Mouse (Mus musculus): Measurements from ENCODE around the gene Lgi1. TPM values are rescaled to one million over a fixed set of nuclear protein-coding genes. Genes with fewer than 3 reads are reported as not detected.

Lgi1 gene
- polyA plus RNA-seq, 1 experiment: not detected

DNA sequence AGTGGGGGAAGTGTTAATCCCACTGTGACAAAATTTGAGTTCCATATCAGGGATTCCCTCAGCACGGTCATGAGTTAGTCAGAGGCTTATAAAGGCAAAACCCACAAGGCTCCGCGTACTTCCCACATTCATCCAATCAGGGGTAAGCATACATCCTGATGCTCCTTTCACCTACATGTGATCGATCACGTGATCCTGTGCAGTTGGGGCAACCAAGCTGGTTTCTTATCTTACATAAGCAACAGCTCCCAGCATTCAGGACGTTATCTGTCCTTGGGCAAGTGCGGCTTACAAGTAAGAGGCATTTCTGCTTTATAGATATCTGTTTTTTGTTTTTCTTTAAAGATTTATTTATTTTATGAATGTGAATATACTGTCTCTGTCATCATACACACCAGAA, 63.7 kb downstream of the Lgi1 start:
- TF ChIP-seq TAL1 (IDR thresholded peaks at IDR 0.05; ENCODE audit: low read length) (no peak), GATA1 (IDR thresholded peaks at IDR 0.05; ENCODE audit: low read length) (no peak)
- H3K4me3 ChIP-seq (replicated peaks): no peak overlapping the region
- peaks cover 2% of the 10 kb centered on the region; the same call in 1 of the 2 replicates for H3K9me3 ChIP-seq (ENCODE audit: control insufficient read depth, low read length)
- H3K27me3 ChIP-seq (ENCODE audit: control insufficient read depth): no peaks in the 10 kb centered on the region
- no peaks in the 10 kb centered on the region for H3K36me3 ChIP-seq (ENCODE audit: control insufficient read depth)
- no peaks in the 10 kb centered on the region for H3K4me1 ChIP-seq (ENCODE audit: control insufficient read depth)

DNA sequence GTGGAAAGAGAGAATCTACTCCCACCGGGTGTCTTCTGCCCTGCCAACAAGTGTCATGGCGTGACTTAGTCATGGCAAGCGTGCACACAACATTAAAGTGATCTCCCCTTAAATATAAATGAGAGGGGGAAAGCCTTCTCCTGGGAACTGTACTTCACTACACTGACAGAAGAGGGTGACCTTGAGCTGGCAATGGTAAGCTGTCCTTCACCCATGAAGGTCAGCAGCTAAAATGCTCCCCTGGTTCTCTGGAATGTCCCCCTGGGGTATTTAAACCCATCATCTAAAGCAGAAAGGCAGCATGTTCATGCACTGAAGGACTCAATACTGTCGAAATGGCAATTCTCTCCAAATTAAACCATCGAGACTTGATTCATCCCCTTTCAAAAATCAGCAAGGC, 64.9 kb downstream of the Lgi1 start:
- Histone ChIP-seq H3K4me3 (replicated peaks) (no peak overlapping the region), H3K36me3 (ENCODE audit: control insufficient read depth) (no peaks in the 10 kb centered on the region), H3K9me3 (ENCODE audit: control insufficient read depth, low read length) (peaks cover 2% of the 10 kb centered on the region; the same call in 1 of the 2 replicates), H3K27me3 (ENCODE audit: control insufficient read depth) (no peaks in the 10 kb centered on the region), H3K4me1 (ENCODE audit: control insufficient read depth) (no peaks in the 10 kb centered on the region)
- no peak for TF ChIP-seq GATA1 (IDR thresholded peaks at IDR 0.05; ENCODE audit: low read length)
- no peak for TF ChIP-seq TAL1 (IDR thresholded peaks at IDR 0.05; ENCODE audit: low read length)

DNA sequence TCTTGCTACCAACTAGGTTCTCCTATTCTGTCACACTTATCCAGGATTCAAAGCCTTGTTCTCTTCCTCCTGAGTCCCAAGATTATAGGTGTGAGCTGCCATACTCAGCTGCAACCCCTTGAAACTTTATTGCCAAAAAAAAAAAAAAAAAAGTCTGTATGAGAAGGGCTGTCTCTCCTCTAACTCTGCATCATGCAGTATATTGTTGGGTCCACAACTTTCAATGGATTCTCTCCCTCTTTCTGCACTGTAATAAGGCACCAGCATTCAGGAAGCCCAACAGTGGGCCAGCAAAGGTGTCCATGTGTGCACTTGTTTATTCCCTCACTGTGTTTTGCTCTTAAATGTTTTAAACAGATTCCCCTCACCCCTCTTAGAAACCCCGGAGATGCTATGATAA, 66.7 kb downstream of the Lgi1 start:
- Histone ChIP-seq H3K4me3 (replicated peaks) (no peak overlapping the region), H3K27me3 (ENCODE audit: control insufficient read depth) (no peaks in the 10 kb centered on the region), H3K9me3 (ENCODE audit: control insufficient read depth, low read length) (peaks cover 2% of the 10 kb centered on the region; the same call in 1 of the 2 replicates), H3K4me1 (ENCODE audit: control insufficient read depth) (no peaks in the 10 kb centered on the region), H3K36me3 (ENCODE audit: control insufficient read depth) (no peaks in the 10 kb centered on the region)
- TF ChIP-seq GATA1 (IDR thresholded peaks at IDR 0.05; ENCODE audit: low read length) (no peak), TAL1 (IDR thresholded peaks at IDR 0.05; ENCODE audit: low read length) (no peak)

DNA sequence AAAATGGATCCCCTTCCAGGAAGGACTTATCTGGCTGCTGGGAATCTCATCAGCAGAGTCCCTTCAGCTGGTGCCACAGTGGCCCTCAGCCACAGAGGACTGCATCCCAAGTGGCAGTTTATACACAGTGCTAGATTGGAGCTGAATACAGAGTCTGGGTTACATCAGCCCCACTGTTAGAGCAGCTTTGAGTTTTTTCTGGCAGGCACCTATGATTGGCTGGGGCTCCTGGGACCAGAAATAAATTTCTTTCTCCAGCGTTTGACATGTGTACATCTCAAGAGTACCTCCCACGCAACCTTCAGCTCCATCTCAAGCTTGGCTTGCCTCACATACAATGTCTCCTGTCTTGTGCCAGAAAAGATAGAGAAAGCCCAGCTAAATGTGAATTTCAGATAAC, 67.9 kb downstream of the Lgi1 start:
- TF ChIP-seq TAL1 (IDR thresholded peaks at IDR 0.05; ENCODE audit: low read length) (no peak), GATA1 (IDR thresholded peaks at IDR 0.05; ENCODE audit: low read length) (no peak)
- H3K4me1 ChIP-seq (ENCODE audit: control insufficient read depth): no peaks in the 10 kb centered on the region
- H3K27me3 ChIP-seq (ENCODE audit: control insufficient read depth): no peaks in the 10 kb centered on the region
- H3K36me3 ChIP-seq (ENCODE audit: control insufficient read depth): no peaks in the 10 kb centered on the region
- H3K4me3 ChIP-seq (replicated peaks): no peak overlapping the region
- no peaks in the 10 kb centered on the region for H3K9me3 ChIP-seq (ENCODE audit: control insufficient read depth, low read length)

DNA sequence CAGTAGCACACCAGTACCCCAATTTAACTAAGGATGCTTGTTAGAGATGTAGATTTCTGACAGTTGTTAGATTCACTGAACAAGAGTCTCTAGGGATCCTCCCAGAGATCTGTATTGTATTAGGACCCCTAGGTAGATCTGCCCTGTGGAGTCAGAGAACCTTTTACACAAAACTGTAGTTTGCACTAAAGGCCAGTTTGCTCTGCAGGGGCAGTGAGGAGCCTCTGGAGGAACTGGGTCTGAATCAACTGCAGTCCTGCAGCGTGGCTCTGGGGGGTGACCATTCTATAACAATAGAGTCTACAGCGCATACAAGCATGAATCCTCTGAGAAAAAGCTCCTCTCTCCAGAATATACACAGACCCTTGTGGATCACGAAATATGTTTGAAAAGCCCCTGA, 68.5 kb downstream of the Lgi1 start:
- TF ChIP-seq GATA1 (IDR thresholded peaks at IDR 0.05; ENCODE audit: low read length) (no peak), TAL1 (IDR thresholded peaks at IDR 0.05; ENCODE audit: low read length) (no peak)
- no peaks in the 10 kb centered on the region for H3K27me3 ChIP-seq (ENCODE audit: control insufficient read depth)
- no peaks in the 10 kb centered on the region for H3K36me3 ChIP-seq (ENCODE audit: control insufficient read depth)
- H3K9me3 ChIP-seq (ENCODE audit: control insufficient read depth, low read length): no peaks in the 10 kb centered on the region
- no peaks in the 10 kb centered on the region for H3K4me1 ChIP-seq (ENCODE audit: control insufficient read depth)
- no peak overlapping the region for H3K4me3 ChIP-seq (replicated peaks)

DNA sequence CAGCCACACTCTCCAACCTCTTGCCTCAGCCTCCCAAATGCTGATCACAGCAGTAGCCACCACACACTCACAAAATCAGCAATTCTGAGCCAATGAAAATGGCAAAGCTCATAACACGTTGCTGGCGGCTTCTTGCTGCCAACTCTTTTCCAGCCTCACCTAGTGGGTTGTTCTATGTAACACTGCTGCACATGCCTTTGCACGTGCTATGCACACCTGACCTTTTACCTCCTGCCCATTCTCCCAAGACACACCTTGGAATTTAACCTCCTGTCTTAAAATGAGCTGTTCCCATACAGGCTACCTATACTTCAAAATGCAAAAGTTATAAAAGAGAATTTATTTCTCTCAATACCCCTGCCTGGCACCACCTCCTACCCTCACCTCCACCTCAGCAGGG, 72.2 kb downstream of the Lgi1 start:
- Histone ChIP-seq H3K4me1 (ENCODE audit: control insufficient read depth) (no peaks in the 10 kb centered on the region), H3K36me3 (ENCODE audit: control insufficient read depth) (no peaks in the 10 kb centered on the region), H3K9me3 (ENCODE audit: control insufficient read depth, low read length) (no peaks in the 10 kb centered on the region), H3K4me3 (replicated peaks) (no peak overlapping the region), H3K27me3 (ENCODE audit: control insufficient read depth) (no peaks in the 10 kb centered on the region)
- no peak for TF ChIP-seq GATA1 (IDR thresholded peaks at IDR 0.05; ENCODE audit: low read length)
- no peak for TF ChIP-seq TAL1 (IDR thresholded peaks at IDR 0.05; ENCODE audit: low read length)

DNA sequence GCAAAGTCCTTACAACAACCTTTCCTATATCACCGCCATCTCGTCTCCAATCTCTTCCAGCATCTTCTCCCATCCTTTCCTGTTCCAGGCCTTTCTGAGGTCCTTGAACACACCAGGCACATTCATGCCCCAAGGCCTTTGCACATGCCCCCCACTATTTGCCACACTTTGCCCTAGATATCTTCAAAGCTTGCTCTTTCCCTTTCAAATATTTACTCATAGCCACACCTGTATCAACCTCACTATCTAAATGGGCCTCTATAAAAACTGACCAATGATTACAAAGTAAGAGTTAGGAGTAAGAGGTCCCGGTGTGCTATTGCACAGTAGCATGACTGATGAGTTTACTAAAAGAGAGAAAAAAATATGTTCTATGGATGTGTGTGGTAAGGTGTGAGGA, 73.0 kb downstream of the Lgi1 start:
- Histone ChIP-seq H3K4me3 (replicated peaks) (no peak overlapping the region), H3K9me3 (ENCODE audit: control insufficient read depth, low read length) (no peaks in the 10 kb centered on the region), H3K4me1 (ENCODE audit: control insufficient read depth) (no peaks in the 10 kb centered on the region), H3K27me3 (ENCODE audit: control insufficient read depth) (no peaks in the 10 kb centered on the region), H3K36me3 (ENCODE audit: control insufficient read depth) (no peaks in the 10 kb centered on the region)
- TF ChIP-seq GATA1 (IDR thresholded peaks at IDR 0.05; ENCODE audit: low read length) (no peak), TAL1 (IDR thresholded peaks at IDR 0.05; ENCODE audit: low read length) (no peak)

DNA sequence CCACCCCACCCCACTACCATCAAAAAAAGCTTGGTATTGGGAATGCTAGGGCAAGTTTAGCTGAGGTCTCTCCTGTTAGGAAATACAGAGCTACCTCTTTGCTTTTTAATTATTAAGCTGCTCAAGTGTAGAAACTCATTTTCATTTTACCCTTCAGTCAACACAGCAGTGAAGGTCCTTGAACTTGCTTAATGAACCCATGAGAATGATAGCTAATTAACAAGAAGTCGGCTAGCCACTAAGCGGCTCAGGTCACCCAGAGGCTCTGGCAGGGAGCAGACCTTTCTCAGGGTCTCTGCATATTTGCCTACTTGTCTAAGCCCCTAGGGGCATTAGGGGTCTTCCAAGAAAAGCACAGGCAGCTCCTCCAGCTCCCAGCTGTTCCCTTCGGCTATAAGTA, 75.4 kb downstream of the Lgi1 start:
- TF ChIP-seq GATA1 (IDR thresholded peaks at IDR 0.05; ENCODE audit: low read length): no peak
- no peak for TF ChIP-seq TAL1 (IDR thresholded peaks at IDR 0.05; ENCODE audit: low read length)
- Histone ChIP-seq H3K4me1 (ENCODE audit: control insufficient read depth) (no peaks in the 10 kb centered on the region), H3K4me3 (replicated peaks) (no peak overlapping the region), H3K27me3 (ENCODE audit: control insufficient read depth) (no peaks in the 10 kb centered on the region), H3K9me3 (ENCODE audit: control insufficient read depth, low read length) (no peaks in the 10 kb centered on the region), H3K36me3 (ENCODE audit: control insufficient read depth) (no peaks in the 10 kb centered on the region)

DNA sequence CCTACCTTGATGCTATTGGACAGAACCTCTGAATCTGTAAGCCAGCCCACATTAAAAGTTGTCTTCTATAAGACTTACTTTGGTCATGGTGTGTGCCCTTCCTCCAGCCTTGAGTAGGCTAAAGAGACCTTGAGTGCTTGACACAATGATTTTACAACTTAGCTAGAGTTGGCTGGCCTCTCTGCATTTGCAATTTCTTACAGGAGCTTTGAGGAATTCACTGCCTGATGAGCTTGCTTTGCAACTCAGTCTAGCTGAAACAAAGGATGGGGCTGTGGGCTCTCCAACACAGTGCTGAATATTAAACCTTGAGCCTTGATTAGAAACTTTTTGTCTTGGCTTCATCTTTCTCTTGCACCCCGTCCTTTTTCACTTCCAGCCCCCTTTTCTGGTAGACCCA, 78.9 kb downstream of the Lgi1 start:
- Histone ChIP-seq H3K27me3 (ENCODE audit: control insufficient read depth) (no peaks in the 10 kb centered on the region), H3K4me1 (ENCODE audit: control insufficient read depth) (no peaks in the 10 kb centered on the region)
- TF ChIP-seq GATA1 (IDR thresholded peaks at IDR 0.05; ENCODE audit: low read length) (no peak), TAL1 (IDR thresholded peaks at IDR 0.05; ENCODE audit: low read length) (no peak)

DNA sequence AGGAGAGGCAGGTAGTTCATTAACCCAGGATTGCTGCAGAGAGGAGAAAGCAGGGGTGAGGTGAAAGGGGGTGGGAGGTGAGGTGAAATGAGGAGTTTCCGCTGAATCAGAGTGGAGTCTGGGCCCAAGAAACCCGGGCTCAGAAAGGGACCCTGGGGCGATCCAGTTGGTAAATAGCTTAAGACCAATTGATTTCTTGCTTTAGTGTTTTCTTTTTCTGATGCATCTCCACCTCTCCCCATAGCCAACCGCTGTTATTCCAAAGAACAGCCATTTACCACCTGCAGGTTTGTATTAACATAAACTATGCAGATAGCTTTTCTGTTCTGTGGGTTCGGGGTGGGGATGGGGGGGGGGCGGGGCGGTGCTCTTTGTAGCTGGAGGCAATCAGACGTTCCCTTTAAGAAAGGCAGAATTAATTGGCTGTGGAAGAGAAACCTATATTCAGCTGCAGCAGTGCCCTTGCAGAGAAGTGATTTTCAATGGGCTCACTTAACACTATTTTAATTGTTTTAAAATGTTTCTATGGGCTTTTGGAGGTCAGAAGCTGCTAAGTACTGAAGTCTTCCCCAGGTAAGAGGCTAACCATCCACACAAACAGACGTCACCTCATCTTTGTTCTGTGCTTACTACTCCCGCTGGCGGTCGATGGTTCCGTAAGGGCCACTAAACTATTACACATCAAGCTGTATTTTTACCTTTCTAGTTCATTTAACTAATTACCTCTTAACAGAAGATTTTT, 84.1 kb downstream of the Lgi1 start:
- Histone ChIP-seq H3K4me3 (replicated peaks) (no peak overlapping the region), H3K4me1 (ENCODE audit: control insufficient read depth) (no peaks in the 10 kb centered on the region), H3K36me3 (ENCODE audit: control insufficient read depth) (no peaks in the 10 kb centered on the region), H3K27me3 (ENCODE audit: control insufficient read depth) (no peaks in the 10 kb centered on the region), H3K9me3 (ENCODE audit: control insufficient read depth, low read length) (peaks cover 7% of the 10 kb centered on the region)
- TF ChIP-seq GATA1 (IDR thresholded peaks at IDR 0.05; ENCODE audit: low read length) (no peak), TAL1 (IDR thresholded peaks at IDR 0.05; ENCODE audit: low read length) (no peak)

More for the DNA sequence above, 78.9 kb downstream of the Lgi1 start:
- no peaks in the 10 kb centered on the region for H3K36me3 ChIP-seq (ENCODE audit: control insufficient read depth)
- peaks cover 7% of the 10 kb centered on the region for H3K9me3 ChIP-seq (ENCODE audit: control insufficient read depth, low read length)
- H3K4me3 ChIP-seq (replicated peaks): no peak overlapping the region
